ENCODE assay signal across 14 mouse cellular contexts in the genomic region with DNA sequence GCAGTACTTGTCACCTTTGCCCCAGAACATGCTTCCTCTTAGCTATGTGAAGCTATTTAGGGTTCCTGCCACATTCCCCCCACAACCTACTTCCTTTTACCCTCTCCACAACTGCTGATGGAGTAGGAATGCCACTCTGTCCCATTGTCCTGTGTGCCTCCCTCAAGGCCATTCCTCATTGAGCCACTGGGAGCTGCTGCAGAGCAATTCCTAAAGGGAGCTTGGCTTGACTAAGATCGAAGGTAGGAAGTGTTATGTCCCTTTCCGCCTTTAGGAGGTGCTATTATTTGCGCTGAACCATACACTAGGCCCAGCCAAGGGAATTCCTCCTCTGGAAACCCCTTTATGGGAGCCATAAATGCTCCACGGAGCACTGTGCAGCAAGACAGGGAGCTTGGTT.
DNase-seq lines count a peak whose midpoint lies in the region; ATAC-seq and TF ChIP-seq lines count a peak whose summit lies in the region.
"Had no signal": no experiment of that assay in that cellular context is flagged by ENCODE, and none has a peak within 500 bp of the region (broad histone marks: within the 10 kb centered on the region; RNA-seq: fewer than 3 reads in every experiment).

No protein-coding gene starts in this region.

- no peaks in the 10 kb centered on the region for H3K27me3 ChIP-seq in intestine, postnatal 0 days (replicated peaks; ENCODE audit: control insufficient read depth, insufficient read depth, low read length)
- H3K27me3 ChIP-seq in intestine, embryonic 16.5 days (replicated peaks; ENCODE audit: control insufficient read depth, insufficient read depth, low read length), result no peaks in the 10 kb centered on the region
- H3K27me3 ChIP-seq in midbrain, embryonic 11.5 days (ENCODE audit: control insufficient read depth, insufficient read depth, low read length), result no peaks in the 10 kb centered on the region
- H3K27me3 ChIP-seq in midbrain, embryonic 16.5 days (ENCODE audit: control insufficient read depth, insufficient read depth, low read depth, low read length), result no peaks in the 10 kb centered on the region
- H3K27me3 ChIP-seq: embryonic facial prominence, embryonic 12.5 days; hindbrain, embryonic 13.5 days; liver, embryonic 15.5 days; Patski had no signal

- TF ChIP-seq CTCF in intestine, postnatal 0 days (IDR thresholded peaks at IDR 0.05; ENCODE audit: low read depth), result peak; percentile 33

- H3K4me1 ChIP-seq in intestine, postnatal 0 days (replicated peaks; ENCODE audit: control insufficient read depth, insufficient read depth, low read length), result no peaks in the 10 kb centered on the region
- no peaks in the 10 kb centered on the region for H3K4me1 ChIP-seq in intestine, embryonic 16.5 days (ENCODE audit: control insufficient read depth, insufficient read depth, low read length)
- H3K4me1 ChIP-seq in midbrain, embryonic 11.5 days (ENCODE audit: control insufficient read depth, insufficient read depth, low read length), result peaks cover 3% of the 10 kb centered on the region; the same call in 1 of the 2 replicates
- no peaks in the 10 kb centered on the region for H3K4me1 ChIP-seq in midbrain, embryonic 16.5 days (ENCODE audit: control insufficient read depth, insufficient read depth, low read length)
- H3K4me1 ChIP-seq: embryonic facial prominence, embryonic 12.5 days; hindbrain, embryonic 13.5 days; liver, embryonic 15.5 days; neural tube, embryonic 12.5 days had no signal

- no peak overlapping the region for H3K27ac ChIP-seq in intestine, postnatal 0 days (ENCODE audit: low read depth, low read length)
- no peak overlapping the region for H3K27ac ChIP-seq in intestine, embryonic 16.5 days (ENCODE audit: low read length)
- no peak overlapping the region for H3K27ac ChIP-seq in midbrain, embryonic 11.5 days (ENCODE audit: low read depth, low read length)
- no peak overlapping the region for H3K27ac ChIP-seq in midbrain, embryonic 16.5 days (ENCODE audit: low read length)
- H3K27ac ChIP-seq: embryonic facial prominence, embryonic 12.5 days; hindbrain, embryonic 13.5 days; liver, embryonic 15.5 days; neural tube, embryonic 12.5 days had no signal

- no peak overlapping the region for H3K4me3 ChIP-seq in intestine, postnatal 0 days (ENCODE audit: low read depth, low read length)
- no peak overlapping the region for H3K4me3 ChIP-seq in intestine, embryonic 16.5 days (ENCODE audit: low read length)
- H3K4me3 ChIP-seq in midbrain, embryonic 11.5 days (ENCODE audit: low read depth, low read length), result no peak overlapping the region
- H3K4me3 ChIP-seq in midbrain, embryonic 16.5 days (ENCODE audit: low read depth, low read length), result no peak overlapping the region
- H3K4me3 ChIP-seq: embryonic facial prominence, embryonic 12.5 days; erythroblast, embryonic 14.5 days; hindbrain, embryonic 13.5 days; liver, embryonic 15.5 days; neural tube, embryonic 12.5 days had no signal

- H3K4me2 ChIP-seq in intestine, postnatal 0 days (replicated peaks; ENCODE audit: low read depth), result no peak overlapping the region
- no peak overlapping the region for H3K4me2 ChIP-seq in intestine, embryonic 16.5 days (ENCODE audit: low read depth, low read length)
- H3K4me2 ChIP-seq in midbrain, embryonic 11.5 days, result no peak overlapping the region
- no peak overlapping the region for H3K4me2 ChIP-seq in midbrain, embryonic 16.5 days (ENCODE audit: low read length)
- H3K4me2 ChIP-seq: embryonic facial prominence, embryonic 12.5 days; hindbrain, embryonic 13.5 days; liver, embryonic 15.5 days; neural tube, embryonic 12.5 days had no signal

- H3K36me3 ChIP-seq in intestine, postnatal 0 days (ENCODE audit: control insufficient read depth, insufficient read depth), result no peaks in the 10 kb centered on the region
- no peaks in the 10 kb centered on the region for H3K36me3 ChIP-seq in intestine, embryonic 16.5 days (ENCODE audit: control insufficient read depth, insufficient read depth, low read length)
- no peaks in the 10 kb centered on the region for H3K36me3 ChIP-seq in midbrain, embryonic 11.5 days (ENCODE audit: control insufficient read depth, insufficient read depth, low read length)
- no peaks in the 10 kb centered on the region for H3K36me3 ChIP-seq in midbrain, embryonic 16.5 days (ENCODE audit: control insufficient read depth, insufficient read depth, low read length)
- H3K36me3 ChIP-seq: embryonic facial prominence, embryonic 12.5 days; hindbrain, embryonic 13.5 days; liver, embryonic 15.5 days; neural tube, embryonic 12.5 days had no signal

- ATAC-seq in intestine, postnatal 0 days, result no peak
- ATAC-seq in intestine, embryonic 16.5 days, result no peak
- ATAC-seq in midbrain, embryonic 11.5 days (ENCODE audit: low FRiP score), result no peak
- ATAC-seq in midbrain, embryonic 16.5 days, result no peak
- ATAC-seq: forebrain, embryonic 14.5 days had no signal

- H3K9me3 ChIP-seq in intestine, postnatal 0 days (ENCODE audit: control insufficient read depth), result no peaks in the 10 kb centered on the region
- no peaks in the 10 kb centered on the region for H3K9me3 ChIP-seq in intestine, embryonic 16.5 days (ENCODE audit: control insufficient read depth, low read length)
- H3K9me3 ChIP-seq in midbrain, embryonic 11.5 days (ENCODE audit: control insufficient read depth, low read length), result no peaks in the 10 kb centered on the region
- no peaks in the 10 kb centered on the region for H3K9me3 ChIP-seq in midbrain, embryonic 16.5 days (replicated peaks; ENCODE audit: control insufficient read depth, low read length, poor library complexity, severe bottlenecking)
- H3K9me3 ChIP-seq: embryonic facial prominence, embryonic 12.5 days; hindbrain, embryonic 13.5 days; liver, embryonic 15.5 days; neural tube, embryonic 12.5 days had no signal

- WGBS in intestine, postnatal 0 days, result 86% methylated on average over 4 of the region's 4 CpGs
- 84% methylated on average over 4 of the region's 4 CpGs for WGBS in intestine, embryonic 16.5 days
- WGBS in midbrain, embryonic 11.5 days, result 81% methylated on average over 4 of the region's 4 CpGs
- 88% methylated on average over 4 of the region's 4 CpGs for WGBS in midbrain, embryonic 16.5 days

- no peak overlapping the region for H3K9ac ChIP-seq in intestine, postnatal 0 days (ENCODE audit: low read depth, low read length)
- H3K9ac ChIP-seq in intestine, embryonic 16.5 days (ENCODE audit: low read depth, low read length), result no peak overlapping the region
- H3K9ac ChIP-seq in midbrain, embryonic 11.5 days (ENCODE audit: low read length), result no peak overlapping the region
- no peak overlapping the region for H3K9ac ChIP-seq in midbrain, embryonic 16.5 days (ENCODE audit: low read depth, low read length)
- H3K9ac ChIP-seq: embryonic facial prominence, embryonic 12.5 days; hindbrain, embryonic 13.5 days; liver, embryonic 15.5 days; neural tube, embryonic 12.5 days had no signal

- DNase-seq in midbrain, embryonic 11.5 days (ENCODE audit: low spot score, missing footprints), result peak; percentile 74
- peak; percentile 26 for DNase-seq in brain, adult 2 months (ENCODE audit: low read depth, low spot score)
- DNase-seq in adipocyte (ENCODE audit: low spot score), result no peak
- no peak for DNase-seq in urinary bladder, postnatal 25 days (ENCODE audit: low spot score)

Comparison
In these comparisons a context has a peak if more than half of its experiments do, and no peak if none do; other contexts are left out.
1. DNase-seq: peak in midbrain, embryonic 11.5 days (single experiment) and brain, adult 2 months (single experiment); none in adipocyte (single experiment) and urinary bladder, postnatal 25 days (single experiment).